Mouse (Mus musculus): Measurements from ENCODE around the gene Bap1. TPM values are rescaled to one million over a fixed set of nuclear protein-coding genes. Genes with fewer than 3 reads are reported as not detected.

The Bap1 gene
- polyA plus RNA-seq, 1 experiment = 131 TPM

DNA sequence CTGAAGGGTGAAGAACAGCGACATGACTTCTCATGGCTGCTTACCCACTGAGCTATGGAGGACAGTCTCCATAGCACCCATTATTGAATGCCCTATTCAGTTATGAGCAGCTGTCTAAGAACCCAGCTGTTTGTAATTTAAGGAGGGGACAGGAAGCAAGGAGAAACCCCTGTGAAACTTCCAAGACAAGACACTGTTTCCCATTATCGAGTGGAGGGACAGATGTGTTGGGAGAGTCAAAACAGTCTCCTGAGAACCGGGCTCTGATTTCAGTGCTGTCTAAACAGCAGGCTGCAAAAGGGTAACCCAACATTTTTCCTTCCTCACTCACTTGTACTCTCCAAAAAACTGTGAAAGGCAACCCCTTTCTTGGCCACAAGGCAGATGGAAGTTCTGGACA lies 10.7 kb upstream of the Bap1 start:
- TF ChIP-seq CTCF (IDR thresholded peaks at IDR 0.05; ENCODE audit: borderline replicate concordance, insufficient read depth, low read depth, low read length) (no peak), POLR2A (IDR thresholded peaks at IDR 0.05; ENCODE audit: borderline replicate concordance, insufficient read depth, low read length) (no peak)
- no peaks in the 10 kb centered on the region for H3K27me3 ChIP-seq (ENCODE audit: control insufficient read depth, insufficient read depth, low read length)
- 71% methylated on average over 3 of the region's 3 CpGs for WGBS
- no peaks in the 10 kb centered on the region for H3K4me1 ChIP-seq (ENCODE audit: control insufficient read depth, insufficient read depth, low read length)
- no peak overlapping the region for H3K4me3 ChIP-seq (replicated peaks; ENCODE audit: insufficient read depth, low read depth, low read length)
- H3K27ac ChIP-seq (ENCODE audit: insufficient read depth, low read length) = no peak overlapping the region
- no peak for DNase-seq

DNA sequence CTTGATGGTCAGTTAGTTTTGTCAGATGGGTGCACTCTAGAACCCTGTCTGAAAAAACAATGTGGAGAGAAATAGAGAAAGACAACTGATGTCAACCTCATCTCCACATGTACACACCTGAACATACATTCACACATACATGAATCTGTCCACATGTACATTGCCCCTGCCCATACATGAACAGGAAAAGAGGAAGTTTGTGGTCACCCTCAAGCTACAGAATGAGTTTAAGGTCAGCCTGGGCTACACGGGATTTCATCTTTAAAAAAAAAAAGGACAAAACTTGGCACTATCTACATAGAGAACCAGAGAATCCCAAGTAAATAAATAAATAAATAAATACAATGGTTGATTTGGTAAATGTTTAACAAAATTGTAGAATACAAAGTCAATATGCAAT lies 6.5 kb upstream of the Bap1 start:
- Histone ChIP-seq H3K27ac (ENCODE audit: insufficient read depth, low read length) (no peak overlapping the region), H3K27me3 (ENCODE audit: control insufficient read depth, insufficient read depth, low read length) (no peaks in the 10 kb centered on the region), H3K4me1 (ENCODE audit: control insufficient read depth, insufficient read depth, low read length) (no peaks in the 10 kb centered on the region), H3K4me3 (replicated peaks; ENCODE audit: insufficient read depth, low read depth, low read length) (no peak overlapping the region)
- WGBS = 78% methylated on average over 1 of the region's 1 CpGs
- TF ChIP-seq CTCF (IDR thresholded peaks at IDR 0.05; ENCODE audit: borderline replicate concordance, insufficient read depth, low read depth, low read length) (no peak), POLR2A (IDR thresholded peaks at IDR 0.05; ENCODE audit: borderline replicate concordance, insufficient read depth, low read length) (no peak)
- no peak for DNase-seq

DNA sequence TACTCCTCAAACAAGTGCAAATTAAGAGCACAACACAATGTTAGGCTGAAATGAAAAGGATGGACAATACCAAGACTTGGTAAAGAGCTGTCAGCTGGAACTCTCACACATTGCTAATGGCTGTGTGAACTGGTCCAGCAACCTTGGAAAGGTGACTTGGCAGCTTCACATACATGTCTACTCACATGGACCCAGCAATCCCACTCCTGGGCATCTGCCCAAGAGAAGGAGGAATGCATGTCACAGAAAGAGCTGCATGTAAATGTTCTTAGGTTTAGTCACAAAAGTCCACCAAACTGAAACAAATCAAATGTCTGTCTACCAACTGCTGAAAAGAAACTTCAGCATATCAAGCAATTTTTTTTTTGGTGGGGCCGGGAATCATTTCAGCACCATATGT lies 5.3 kb upstream of the Bap1 start:
- H3K27ac ChIP-seq (ENCODE audit: insufficient read depth, low read length) = no peak overlapping the region
- H3K4me1 ChIP-seq (ENCODE audit: control insufficient read depth, insufficient read depth, low read length) = no peaks in the 10 kb centered on the region
- no peak for TF ChIP-seq POLR2A (IDR thresholded peaks at IDR 0.05; ENCODE audit: borderline replicate concordance, insufficient read depth, low read length)
- no peak for TF ChIP-seq CTCF (IDR thresholded peaks at IDR 0.05; ENCODE audit: borderline replicate concordance, insufficient read depth, low read depth, low read length)
- no peak overlapping the region for H3K4me3 ChIP-seq (replicated peaks; ENCODE audit: insufficient read depth, low read depth, low read length)
- H3K27me3 ChIP-seq (ENCODE audit: control insufficient read depth, insufficient read depth, low read length) = no peaks in the 10 kb centered on the region
- no peak for DNase-seq
- 38% methylated on average over 1 of the region's 1 CpGs for WGBS

DNA sequence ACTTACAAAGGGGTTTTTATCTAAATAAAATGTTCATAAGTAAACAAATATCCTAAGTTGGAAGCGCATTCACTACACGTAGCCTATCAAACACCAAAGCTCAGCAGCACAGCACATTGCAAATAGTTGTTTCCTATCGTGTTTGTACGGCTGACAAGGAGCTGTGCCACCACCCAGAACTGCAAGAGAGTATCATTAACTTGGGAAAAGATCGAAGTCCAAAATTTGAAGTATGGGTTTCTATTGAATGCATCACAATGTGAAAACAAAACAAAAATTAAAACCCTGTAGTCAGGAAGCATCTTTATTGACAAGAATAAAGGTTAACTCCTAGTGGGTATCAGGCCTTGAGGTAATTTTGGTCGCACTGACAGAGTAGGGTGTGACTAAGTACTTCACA lies 2.9 kb upstream of the Bap1 start:
- Histone ChIP-seq H3K27ac (ENCODE audit: insufficient read depth, low read length) (no peak overlapping the region), H3K27me3 (ENCODE audit: control insufficient read depth, insufficient read depth, low read length) (no peaks in the 10 kb centered on the region), H3K4me1 (ENCODE audit: control insufficient read depth, insufficient read depth, low read length) (no peaks in the 10 kb centered on the region; the same call in 1 of the 2 replicates), H3K4me3 (replicated peaks; ENCODE audit: insufficient read depth, low read depth, low read length) (no peak overlapping the region)
- no peak for TF ChIP-seq CTCF (IDR thresholded peaks at IDR 0.05; ENCODE audit: borderline replicate concordance, insufficient read depth, low read depth, low read length)
- TF ChIP-seq POLR2A (IDR thresholded peaks at IDR 0.05; ENCODE audit: borderline replicate concordance, insufficient read depth, low read length) = no peak
- 93% methylated on average over 6 of the region's 6 CpGs for WGBS
- no peak for DNase-seq

DNA sequence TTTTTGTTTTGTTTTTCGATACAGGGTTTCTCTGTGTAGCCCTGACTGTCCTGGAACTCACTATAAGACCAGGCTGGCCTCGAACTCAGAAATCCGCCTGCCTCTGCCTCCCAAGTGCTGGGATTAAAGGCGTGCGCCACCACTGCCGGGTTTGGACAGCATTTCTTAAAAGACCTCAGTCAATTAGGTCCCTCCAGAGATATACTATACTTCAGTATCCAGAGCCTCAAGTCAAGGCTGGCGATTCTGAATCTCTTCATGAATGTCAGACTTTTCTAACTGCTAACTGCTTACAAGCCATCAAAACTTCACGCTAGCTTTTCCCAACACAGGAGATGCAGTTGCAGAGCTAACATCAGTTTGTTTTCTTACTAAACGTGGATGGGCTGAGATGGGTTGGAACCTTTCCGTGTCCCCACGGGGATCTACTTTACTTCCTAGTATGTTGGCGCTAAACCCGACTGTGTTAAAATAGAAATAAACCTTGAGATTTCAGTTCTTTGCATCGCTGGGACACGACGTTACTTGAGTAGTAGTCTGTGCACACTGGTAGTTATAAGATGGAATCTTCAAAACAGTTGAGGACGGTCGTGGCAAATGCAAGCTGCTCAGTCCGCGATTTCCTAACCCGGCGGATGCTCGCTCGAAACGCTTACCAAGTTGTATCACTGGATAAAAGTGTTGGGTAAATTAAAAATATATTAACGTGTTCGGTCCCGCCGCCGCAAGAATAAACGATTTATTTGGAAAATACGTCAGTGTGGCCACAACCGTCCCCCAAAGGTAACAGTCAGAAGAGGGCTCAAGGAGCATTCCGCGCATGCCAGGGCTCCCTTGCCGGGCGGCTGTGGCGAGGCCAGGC lies 797 bp upstream of the Bap1 start:
- Histone ChIP-seq H3K27ac (ENCODE audit: insufficient read depth, low read length) (peak overlapping the region; percentile 93), H3K27me3 (ENCODE audit: control insufficient read depth, insufficient read depth, low read length) (no peaks in the 10 kb centered on the region), H3K4me1 (ENCODE audit: control insufficient read depth, insufficient read depth, low read length) (no peaks in the 10 kb centered on the region; the same call in 1 of the 2 replicates), H3K4me3 (replicated peaks; ENCODE audit: insufficient read depth, low read depth, low read length) (peak overlapping the region; percentile 84)
- WGBS = 15% methylated on average over 38 of the region's 38 CpGs
- no peak for TF ChIP-seq POLR2A (IDR thresholded peaks at IDR 0.05; ENCODE audit: borderline replicate concordance, insufficient read depth, low read length)
- no peak for TF ChIP-seq CTCF (IDR thresholded peaks at IDR 0.05; ENCODE audit: borderline replicate concordance, insufficient read depth, low read depth, low read length)
- no peak for DNase-seq

DNA sequence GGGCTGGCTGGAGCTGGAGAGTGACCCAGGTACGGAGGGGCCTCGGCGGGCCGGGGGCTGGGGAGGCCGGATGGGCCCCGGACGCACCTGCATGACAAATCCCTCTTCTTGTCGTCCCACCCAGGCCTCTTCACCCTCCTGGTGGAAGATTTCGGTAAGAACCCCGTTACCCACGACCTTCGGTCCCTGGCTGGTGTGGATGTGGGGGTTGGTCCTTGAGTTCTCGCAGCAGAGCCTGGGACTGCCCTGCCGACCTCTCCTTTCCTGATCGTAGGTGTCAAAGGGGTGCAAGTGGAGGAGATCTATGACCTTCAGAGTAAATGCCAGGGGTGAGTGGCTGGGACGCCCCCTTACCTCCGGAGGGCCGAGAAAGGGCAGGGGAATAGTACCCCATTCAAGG lies 376 bp downstream of the Bap1 start:
- 2% methylated on average over 18 of the region's 18 CpGs for WGBS
- H3K27ac ChIP-seq (ENCODE audit: insufficient read depth, low read length) = peak overlapping the region; percentile 55; the same call in 1 of the 2 replicates
- TF ChIP-seq POLR2A (IDR thresholded peaks at IDR 0.05; ENCODE audit: borderline replicate concordance, insufficient read depth, low read length) (no peak), CTCF (IDR thresholded peaks at IDR 0.05; ENCODE audit: borderline replicate concordance, insufficient read depth, low read depth, low read length) (no peak)
- H3K27me3 ChIP-seq (ENCODE audit: control insufficient read depth, insufficient read depth, low read length) = no peaks in the 10 kb centered on the region
- peak overlapping the region; percentile 96 for H3K4me3 ChIP-seq (replicated peaks; ENCODE audit: insufficient read depth, low read depth, low read length)
- DNase-seq = no peak
- no peaks in the 10 kb centered on the region; the same call in 1 of the 2 replicates for H3K4me1 ChIP-seq (ENCODE audit: control insufficient read depth, insufficient read depth, low read length)

DNA sequence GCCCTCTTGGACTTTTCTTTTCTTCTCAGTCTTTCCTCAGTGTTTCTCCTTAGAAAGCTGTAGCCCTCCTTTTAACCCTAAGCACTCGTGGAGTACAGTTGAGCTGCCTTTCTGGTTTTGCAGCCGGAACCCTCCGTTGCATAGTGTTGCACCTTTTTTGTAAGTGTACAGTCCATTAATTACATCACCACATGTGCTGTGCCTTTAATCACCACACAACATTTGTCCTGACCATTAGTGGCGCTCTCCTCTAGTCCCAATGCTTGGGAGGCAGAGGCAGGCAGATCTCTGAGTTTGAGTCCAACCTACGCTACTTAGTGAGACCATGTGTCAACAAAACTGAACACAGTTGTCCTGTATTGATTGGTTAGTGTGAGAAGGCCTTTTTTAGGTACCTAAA lies 841 bp downstream of the Bap1 start:
- WGBS = 86% methylated on average over 5 of the region's 5 CpGs
- Histone ChIP-seq H3K27me3 (ENCODE audit: control insufficient read depth, insufficient read depth, low read length) (no peaks in the 10 kb centered on the region), H3K4me3 (replicated peaks; ENCODE audit: insufficient read depth, low read depth, low read length) (peak overlapping the region; percentile 96), H3K4me1 (ENCODE audit: control insufficient read depth, insufficient read depth, low read length) (no peaks in the 10 kb centered on the region; the same call in 1 of the 2 replicates), H3K27ac (ENCODE audit: insufficient read depth, low read length) (no peak overlapping the region)
- TF ChIP-seq POLR2A (IDR thresholded peaks at IDR 0.05; ENCODE audit: borderline replicate concordance, insufficient read depth, low read length) = no peak
- no peak for DNase-seq

DNA sequence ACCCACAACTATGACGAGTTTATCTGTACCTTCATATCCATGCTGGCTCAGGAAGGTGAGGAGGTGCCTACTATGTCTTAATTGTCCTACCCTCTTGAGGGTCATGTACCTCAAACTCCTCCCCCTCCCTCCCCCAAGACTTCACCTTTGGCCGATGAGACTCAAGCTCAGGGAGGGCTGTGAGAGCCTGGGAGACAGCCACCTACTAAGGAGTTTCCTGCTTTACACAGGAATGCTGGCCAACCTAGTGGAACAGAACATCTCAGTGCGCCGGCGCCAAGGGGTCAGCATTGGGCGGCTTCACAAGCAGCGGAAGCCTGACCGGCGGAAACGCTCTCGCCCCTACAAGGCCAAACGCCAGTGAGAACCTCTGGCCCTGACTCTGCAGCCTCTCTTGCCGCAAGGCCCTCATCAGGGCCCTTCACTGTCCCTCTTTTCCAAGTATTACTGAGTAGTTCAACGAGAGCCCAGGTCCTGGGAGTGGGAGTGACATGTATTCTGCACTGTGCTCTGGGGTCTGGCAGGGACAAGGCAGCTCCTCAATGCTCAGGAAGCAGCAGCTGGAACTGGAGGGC lies 7.3 kb downstream of the Bap1 start:
- WGBS = 92% methylated on average over 14 of the region's 14 CpGs
- no peak for DNase-seq
- H3K27ac ChIP-seq (ENCODE audit: insufficient read depth, low read length) = no peak overlapping the region
- H3K4me1 ChIP-seq (ENCODE audit: control insufficient read depth, insufficient read depth, low read length) = no peaks in the 10 kb centered on the region
- TF ChIP-seq CTCF (IDR thresholded peaks at IDR 0.05; ENCODE audit: borderline replicate concordance, insufficient read depth, low read depth, low read length) = no peak
- TF ChIP-seq POLR2A (IDR thresholded peaks at IDR 0.05; ENCODE audit: borderline replicate concordance, insufficient read depth, low read length) = no peak
- H3K27me3 ChIP-seq (ENCODE audit: control insufficient read depth, insufficient read depth, low read length) = no peaks in the 10 kb centered on the region
- no peak overlapping the region for H3K4me3 ChIP-seq (replicated peaks; ENCODE audit: insufficient read depth, low read depth, low read length)
